Mouse (Mus musculus): Measurements from ENCODE around the gene Rcn3. TPM values are rescaled to one million over a fixed set of nuclear protein-coding genes. Genes with fewer than 3 reads are reported as not detected.
A peak's percentile ranks its signal among the peaks of the same experiment; 100 is the strongest.

Rcn3 gene
- polyA plus RNA-seq, 1 experiment from 2014 or later, result 176 TPM

- Histone ChIP-seq H3K27ac (replicated peaks) (no peak overlapping the region), H3K4me1 (replicated peaks; ENCODE audit: control insufficient read depth, insufficient read depth) (0 out of 2 replicates have a peak, but pooled peaks cover 5% of the 10 kb centered on the region), H3K9ac (ENCODE audit: low read length) (peak overlapping the region; percentile 94; the same call in 1 of the 2 replicates), H3K4me2 (replicated peaks; ENCODE audit: low read depth) (peak overlapping the region; percentile 81), H3K36me3 (ENCODE audit: control insufficient read depth, insufficient read depth, low read length) (peaks cover 29% of the 10 kb centered on the region), H3K27me3 (ENCODE audit: control insufficient read depth, insufficient read depth, low read length) (no peaks in the 10 kb centered on the region), H3K4me3 (ENCODE audit: low read depth, low read length) (peak overlapping the region; percentile 94), H3K9me3 (ENCODE audit: control insufficient read depth, low read length) (no peaks in the 10 kb centered on the region)
- TF ChIP-seq EP300 (optimal IDR thresholded peaks at IDR 0.05), result no peak
- no peak for TF ChIP-seq CTCF (IDR thresholded peaks at IDR 0.05; ENCODE audit: low read depth)
- DNase-seq (ENCODE audit: low spot score) (no peak), ATAC-seq (ENCODE audit: low FRiP score, low TSS enrichment) (no peak)
- WGBS, result 74% methylated on average over 15 of the region's 15 CpGs
These were observed 30.7 kb upstream of the Rcn3 start for GRCm38 (mm10) chr7:45122561-45123185.

GRCm38 (mm10) chr7:45121966-45122365 is 29.9 kb upstream of the Rcn3 start:
- peaks cover 27% of the 10 kb centered on the region for H3K36me3 ChIP-seq (ENCODE audit: control insufficient read depth, insufficient read depth, low read length)
- H3K27me3 ChIP-seq (ENCODE audit: control insufficient read depth, insufficient read depth, low read length), result no peaks in the 10 kb centered on the region
- H3K4me1 ChIP-seq (replicated peaks; ENCODE audit: control insufficient read depth, insufficient read depth), result 0 out of 2 replicates have a peak, but pooled peaks cover 3% of the 10 kb centered on the region
- ATAC-seq (ENCODE audit: low FRiP score, low TSS enrichment) (no peak), DNase-seq (ENCODE audit: low spot score) (no peak)
- H3K4me2 ChIP-seq (replicated peaks; ENCODE audit: low read depth), result no peak overlapping the region
- no peaks in the 10 kb centered on the region for H3K9me3 ChIP-seq (ENCODE audit: control insufficient read depth, low read length)
- H3K9ac ChIP-seq (ENCODE audit: low read length), result no peak overlapping the region; the same call in 1 of the 2 replicates
- no peak for TF ChIP-seq CTCF (IDR thresholded peaks at IDR 0.05; ENCODE audit: low read depth)
- TF ChIP-seq EP300 (optimal IDR thresholded peaks at IDR 0.05), result no peak
- no peak overlapping the region for H3K4me3 ChIP-seq (ENCODE audit: low read depth, low read length)
- peak overlapping the region; percentile 56; the same call in 1 of the 2 replicates for H3K27ac ChIP-seq (replicated peaks)

DNA sequence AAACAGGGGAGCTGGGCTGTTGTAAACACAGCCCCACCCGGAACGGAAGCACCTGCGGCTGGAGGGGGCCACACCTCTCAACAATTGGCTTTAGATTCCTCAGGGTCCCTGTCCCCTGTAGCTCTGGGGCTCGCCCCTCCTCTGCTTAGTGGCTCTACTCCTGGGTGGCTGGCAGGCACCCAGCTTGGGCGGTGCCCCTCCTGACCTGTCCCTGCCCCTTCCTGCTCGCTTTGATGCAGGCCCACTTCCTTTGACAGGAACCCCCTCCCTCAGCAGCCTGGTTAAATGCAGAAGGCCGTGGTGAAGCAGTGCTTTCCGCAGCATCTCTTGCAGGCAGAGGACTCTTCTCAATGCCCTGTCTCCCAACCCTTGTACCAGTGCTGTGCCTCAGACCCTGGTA is 29.4 kb upstream of the Rcn3 start:
- H3K27ac ChIP-seq (replicated peaks), result peak overlapping the region; percentile 56
- 45% methylated on average over 8 of the region's 8 CpGs for WGBS
- no peak overlapping the region for H3K4me3 ChIP-seq (ENCODE audit: low read depth, low read length)
- no peak for TF ChIP-seq CTCF (IDR thresholded peaks at IDR 0.05; ENCODE audit: low read depth)
- ATAC-seq (ENCODE audit: low FRiP score, low TSS enrichment), result no peak
- DNase-seq (ENCODE audit: low spot score), result no peak
- no peaks in the 10 kb centered on the region for H3K27me3 ChIP-seq (ENCODE audit: control insufficient read depth, insufficient read depth, low read length)
- H3K4me2 ChIP-seq (replicated peaks; ENCODE audit: low read depth), result no peak overlapping the region
- H3K4me1 ChIP-seq (replicated peaks; ENCODE audit: control insufficient read depth, insufficient read depth), result 0 out of 2 replicates have a peak, but pooled peaks cover 3% of the 10 kb centered on the region
- H3K9me3 ChIP-seq (ENCODE audit: control insufficient read depth, low read length), result no peaks in the 10 kb centered on the region
- no peak overlapping the region; the same call in 1 of the 2 replicates for H3K9ac ChIP-seq (ENCODE audit: low read length)
- H3K36me3 ChIP-seq (ENCODE audit: control insufficient read depth, insufficient read depth, low read length), result peaks cover 22% of the 10 kb centered on the region

- ATAC-seq (ENCODE audit: low FRiP score, low TSS enrichment) (no peak), DNase-seq (ENCODE audit: low spot score) (no peak)
- Histone ChIP-seq H3K9me3 (ENCODE audit: control insufficient read depth, low read length) (no peaks in the 10 kb centered on the region), H3K4me3 (ENCODE audit: low read depth, low read length) (no peak overlapping the region), H3K36me3 (ENCODE audit: control insufficient read depth, insufficient read depth, low read length) (peaks cover 18% of the 10 kb centered on the region; the same call in 1 of the 2 replicates), H3K27ac (replicated peaks) (no peak overlapping the region), H3K27me3 (ENCODE audit: control insufficient read depth, insufficient read depth, low read length) (no peaks in the 10 kb centered on the region), H3K4me2 (replicated peaks; ENCODE audit: low read depth) (no peak overlapping the region), H3K4me1 (replicated peaks; ENCODE audit: control insufficient read depth, insufficient read depth) (0 out of 2 replicates have a peak, but pooled peaks cover 3% of the 10 kb centered on the region), H3K9ac (ENCODE audit: low read length) (no peak overlapping the region)
- no peak for TF ChIP-seq EP300 (optimal IDR thresholded peaks at IDR 0.05)
- no peak for TF ChIP-seq CTCF (IDR thresholded peaks at IDR 0.05; ENCODE audit: low read depth)
- 73% methylated on average over 5 of the region's 5 CpGs for WGBS
These were observed 28.0 kb upstream of the Rcn3 start for GRCm38 (mm10) chr7:45119780-45120709.

DNA sequence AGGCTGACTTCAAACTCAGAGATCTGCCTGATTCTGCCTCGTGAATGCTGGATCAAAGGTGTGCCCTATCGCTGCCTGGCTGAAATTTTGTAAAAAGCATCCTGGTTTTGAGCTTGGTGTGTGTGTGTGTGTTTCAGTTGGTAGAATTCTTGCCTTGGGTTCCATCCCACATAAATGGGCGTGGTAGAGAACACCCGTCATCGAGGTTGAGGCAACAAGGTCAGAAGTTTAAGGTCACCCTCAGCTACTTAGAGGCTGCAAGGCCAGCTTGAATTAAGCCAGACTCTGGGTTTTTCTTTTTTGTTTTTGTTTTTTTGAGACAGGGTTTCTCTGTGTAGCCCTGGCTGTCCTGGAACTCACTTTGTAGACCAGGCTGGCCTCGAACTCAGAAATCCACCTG is 26.3 kb upstream of the Rcn3 start:
- no peak overlapping the region for H3K4me3 ChIP-seq (ENCODE audit: low read depth, low read length)
- H3K27me3 ChIP-seq (ENCODE audit: control insufficient read depth, insufficient read depth, low read length), result no peaks in the 10 kb centered on the region
- 73% methylated on average over 6 of the region's 6 CpGs for WGBS
- ATAC-seq (ENCODE audit: low FRiP score, low TSS enrichment) (no peak), DNase-seq (ENCODE audit: low spot score) (no peak)
- no peak for TF ChIP-seq EP300 (optimal IDR thresholded peaks at IDR 0.05)
- H3K4me1 ChIP-seq (replicated peaks; ENCODE audit: control insufficient read depth, insufficient read depth), result 0 out of 2 replicates have a peak, but pooled peaks cover 3% of the 10 kb centered on the region
- H3K36me3 ChIP-seq (ENCODE audit: control insufficient read depth, insufficient read depth, low read length), result peaks cover 18% of the 10 kb centered on the region; the same call in 1 of the 2 replicates
- no peak overlapping the region for H3K4me2 ChIP-seq (replicated peaks; ENCODE audit: low read depth)
- no peaks in the 10 kb centered on the region for H3K9me3 ChIP-seq (ENCODE audit: control insufficient read depth, low read length)
- no peak overlapping the region for H3K27ac ChIP-seq (replicated peaks)
- H3K9ac ChIP-seq (ENCODE audit: low read length), result no peak overlapping the region
